Mouse (Mus musculus): ENCODE measurements around the gene Nfe2.

Nfe2 gene

GRCm38 (mm10) chr15:103214971-103215907 is 43.0 kb downstream of the Nfe2 start:
- in situ Hi-C loops (cut with MboI, MseI), result no loop called here

- in situ Hi-C loops (cut with MboI, MseI), result no loop called here
These were observed 44.1 kb downstream of the Nfe2 start for GRCm38 (mm10) chr15:103214149-103214548.

- in situ Hi-C loops (cut with MboI, MseI), result no loop called here
These were observed 53.0 kb downstream of the Nfe2 start for GRCm38 (mm10) chr15:103205156-103205555.

- in situ Hi-C loops (cut with MboI, MseI), result no loop called here
These were observed 56.0 kb downstream of the Nfe2 start for GRCm38 (mm10) chr15:103202088-103202793.
